Mouse (Mus musculus) bone marrow, adult 2 months (tissue): ENCODE measurements around the gene Dupd1.

Experiments
- CTCF ChIP-seq: fragments of 200-500 bp; IDR thresholded peaks from 2 replicates; pipeline ENCODE4 v1.5.1; 2011; ENCODE audit warnings: low read length, control low read depth; ENCODE audit not compliant: control insufficient read depth, insufficient read depth
- POLR2A ChIP-seq: fragments of 200-500 bp; IDR thresholded peaks from 2 replicates; pipeline ENCODE4 v1.6.1; 2011; ENCODE audit warnings: low read depth, mild to moderate bottlenecking, control low read depth, low read length, borderline replicate concordance; ENCODE audit not compliant: control insufficient read depth

GRCm38 (mm10) chr14:21746846-21747245 is 32.5 kb upstream of the Dupd1 start:
- no peak for TF ChIP-seq CTCF
- no peak for TF ChIP-seq POLR2A
